Mouse (Mus musculus): Measurements from ENCODE around the gene Slc1a2. TPM values are rescaled to one million over a fixed set of nuclear protein-coding genes. Genes with fewer than 3 reads are reported as not detected.
A peak's percentile ranks its signal among the peaks of the same experiment; 100 is the strongest.

Slc1a2 gene
- polyA plus RNA-seq, 1 experiment from 2014 or later, result 0.81 TPM

DNA sequence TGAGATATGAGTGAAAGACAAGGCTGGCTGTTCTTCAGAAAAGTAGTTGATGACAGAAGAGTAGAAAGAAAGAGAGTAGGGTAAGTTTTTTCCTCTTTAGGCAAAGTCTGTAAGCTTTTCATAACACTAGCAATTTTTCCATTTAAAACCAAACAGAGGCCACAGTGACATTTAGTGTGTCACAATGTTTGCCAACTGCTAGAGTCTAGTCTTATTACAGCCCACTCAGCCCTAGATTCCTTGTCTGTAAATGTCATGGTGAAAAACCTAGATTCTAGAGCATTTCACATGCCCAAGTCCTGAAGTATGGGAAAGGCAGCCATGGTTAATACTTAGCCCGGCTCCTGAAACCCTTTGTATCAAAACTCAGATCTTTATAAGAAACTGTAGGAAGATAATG lies 112.8 kb downstream of the Slc1a2 start:
- no peaks in the 10 kb centered on the region for H3K36me3 ChIP-seq
- WGBS, result 70% methylated on average over 1 of the region's 1 CpGs

DNA sequence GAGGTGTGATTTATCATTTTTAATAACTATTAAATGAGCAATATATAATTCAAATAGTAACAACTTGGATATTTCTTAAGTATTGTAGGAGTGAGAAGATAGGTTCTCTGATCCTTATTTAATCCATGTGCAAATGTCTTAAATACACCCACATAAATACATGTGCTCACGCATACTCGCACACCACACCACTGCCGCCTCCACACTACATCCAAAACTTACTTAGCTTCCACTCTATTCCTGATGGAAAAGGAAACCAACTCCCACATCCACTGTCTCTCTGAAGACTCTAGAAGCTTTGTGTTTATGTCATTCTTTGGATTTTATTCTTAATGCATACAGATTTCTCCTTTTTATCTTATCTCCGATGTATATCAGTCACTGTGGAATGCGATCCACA lies 113.8 kb downstream of the Slc1a2 start:
- no peak overlapping the region for H3K9ac ChIP-seq
- H3K4me1 ChIP-seq, result peaks cover 15% of the 10 kb centered on the region
- H3K27me3 ChIP-seq, result no peaks in the 10 kb centered on the region
- H3K27ac ChIP-seq, result no peak overlapping the region
- no peaks in the 10 kb centered on the region for H3K9me3 ChIP-seq
- H3K4me2 ChIP-seq, result no peak overlapping the region
- ATAC-seq (ENCODE audit: insufficient number of reproducible peaks, insufficient read depth, low FRiP score, low TSS enrichment, low read depth), result no peak
- 87% methylated on average over 5 of the region's 5 CpGs for WGBS
- H3K4me3 ChIP-seq, result no peak overlapping the region
- no peaks in the 10 kb centered on the region for H3K36me3 ChIP-seq

More for the DNA sequence above, 112.8 kb downstream of the Slc1a2 start:
- no peak for ATAC-seq (ENCODE audit: insufficient number of reproducible peaks, insufficient read depth, low FRiP score, low TSS enrichment, low read depth)
- Histone ChIP-seq H3K4me2 (no peak overlapping the region), H3K4me1 (peaks cover 15% of the 10 kb centered on the region), H3K9ac (no peak overlapping the region), H3K27ac (no peak overlapping the region), H3K4me3 (no peak overlapping the region), H3K9me3 (no peaks in the 10 kb centered on the region), H3K27me3 (no peaks in the 10 kb centered on the region)

GRCm38 (mm10) chr2:102774700-102775099 lies 116.2 kb downstream of the Slc1a2 start:
- Histone ChIP-seq H3K9me3 (no peaks in the 10 kb centered on the region), H3K36me3 (no peaks in the 10 kb centered on the region), H3K27ac (no peak overlapping the region), H3K9ac (no peak overlapping the region), H3K4me1 (peaks cover 15% of the 10 kb centered on the region), H3K4me3 (no peak overlapping the region), H3K27me3 (no peaks in the 10 kb centered on the region), H3K4me2 (no peak overlapping the region)
- ATAC-seq (ENCODE audit: insufficient number of reproducible peaks, insufficient read depth, low FRiP score, low TSS enrichment, low read depth), result no peak
- WGBS, result 76% methylated on average over 4 of the region's 4 CpGs

- Histone ChIP-seq H3K9me3 (no peaks in the 10 kb centered on the region), H3K36me3 (no peaks in the 10 kb centered on the region), H3K27me3 (no peaks in the 10 kb centered on the region), H3K27ac (no peak overlapping the region), H3K4me3 (no peak overlapping the region), H3K9ac (no peak overlapping the region), H3K4me1 (peaks cover 15% of the 10 kb centered on the region), H3K4me2 (no peak overlapping the region)
- ATAC-seq (ENCODE audit: insufficient number of reproducible peaks, insufficient read depth, low FRiP score, low TSS enrichment, low read depth), result no peak
- WGBS, result 35% methylated on average over 1 of the region's 1 CpGs
Observed at GRCm38 (mm10) chr2:102775561-102775960, 117.1 kb downstream of the Slc1a2 start.

GRCm38 (mm10) chr2:102778208-102778607 lies 119.7 kb downstream of the Slc1a2 start:
- no peak overlapping the region for H3K4me2 ChIP-seq
- no peak overlapping the region for H3K9ac ChIP-seq
- no peaks in the 10 kb centered on the region for H3K9me3 ChIP-seq
- no peaks in the 10 kb centered on the region for H3K27me3 ChIP-seq
- 93% methylated on average over 3 of the region's 3 CpGs for WGBS
- no peak for ATAC-seq (ENCODE audit: insufficient number of reproducible peaks, insufficient read depth, low FRiP score, low TSS enrichment, low read depth)
- H3K4me3 ChIP-seq, result no peak overlapping the region
- no peak overlapping the region for H3K27ac ChIP-seq
- no peaks in the 10 kb centered on the region for H3K36me3 ChIP-seq
- H3K4me1 ChIP-seq, result peaks cover 13% of the 10 kb centered on the region

DNA sequence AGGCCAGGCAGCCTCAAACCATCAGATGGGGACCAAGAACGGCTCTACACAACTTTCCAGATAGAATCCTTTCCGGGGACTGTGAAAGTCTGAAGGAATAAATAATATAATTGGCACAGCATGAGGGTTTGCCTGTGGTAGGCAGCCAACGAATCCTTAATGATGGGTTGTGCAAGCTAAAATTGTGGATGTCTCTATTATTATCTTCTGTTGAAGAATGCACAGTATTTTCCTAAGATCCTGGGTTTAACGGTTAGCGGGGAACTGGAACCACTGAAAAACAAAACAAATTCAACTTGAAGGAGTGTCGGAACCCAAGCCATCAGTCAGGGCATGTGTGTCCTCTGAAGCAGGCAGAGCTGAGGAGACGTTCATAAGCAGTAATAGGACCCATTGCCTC lies 124.3 kb downstream of the Slc1a2 start:
- WGBS, result 73% methylated on average over 7 of the region's 7 CpGs
- Histone ChIP-seq H3K9me3 (no peaks in the 10 kb centered on the region), H3K36me3 (no peaks in the 10 kb centered on the region), H3K27me3 (no peaks in the 10 kb centered on the region), H3K9ac (no peak overlapping the region), H3K4me3 (no peak overlapping the region), H3K27ac (no peak overlapping the region), H3K4me1 (no peaks in the 10 kb centered on the region), H3K4me2 (no peak overlapping the region)
- no peak for ATAC-seq (ENCODE audit: insufficient number of reproducible peaks, insufficient read depth, low FRiP score, low TSS enrichment, low read depth)

DNA sequence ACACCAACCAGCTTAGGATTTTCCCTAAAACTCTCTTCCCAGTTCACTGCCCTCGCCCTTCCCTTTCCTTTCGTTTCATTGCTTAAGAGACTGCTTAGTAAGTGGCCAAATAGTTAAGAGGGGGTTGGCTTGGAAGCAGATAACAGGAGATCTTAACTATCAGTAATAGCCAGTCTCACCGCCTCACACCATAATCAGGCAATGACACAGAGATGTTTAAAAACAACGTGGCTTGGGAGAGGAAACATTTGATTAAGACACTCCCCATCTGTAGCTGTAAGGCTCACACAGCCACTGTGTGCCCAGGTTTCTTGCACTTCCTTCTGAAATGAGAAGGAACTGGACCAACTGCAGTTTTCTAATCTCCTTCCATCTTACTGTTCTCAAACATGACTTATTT lies 127.2 kb downstream of the Slc1a2 start:
- Histone ChIP-seq H3K4me1 (no peaks in the 10 kb centered on the region), H3K27me3 (no peaks in the 10 kb centered on the region), H3K4me3 (no peak overlapping the region), H3K27ac (no peak overlapping the region), H3K9ac (no peak overlapping the region), H3K9me3 (no peaks in the 10 kb centered on the region), H3K36me3 (no peaks in the 10 kb centered on the region), H3K4me2 (no peak overlapping the region)
- no peak for ATAC-seq (ENCODE audit: insufficient number of reproducible peaks, insufficient read depth, low FRiP score, low TSS enrichment, low read depth)
- whole genome bisulfite sequencing, result 68% methylated on average over 4 of the region's 4 CpGs

GRCm38 (mm10) chr2:102791641-102792040 lies 133.2 kb downstream of the Slc1a2 start:
- no peak overlapping the region for H3K4me3 ChIP-seq
- ATAC-seq (ENCODE audit: insufficient number of reproducible peaks, insufficient read depth, low FRiP score, low TSS enrichment, low read depth), result no peak

GRCm38 (mm10) chr2:102792804-102793203 lies 134.3 kb downstream of the Slc1a2 start:
- Histone ChIP-seq H3K9me3 (no peaks in the 10 kb centered on the region), H3K9ac (no peak overlapping the region), H3K4me2 (no peak overlapping the region), H3K27ac (no peak overlapping the region), H3K4me3 (no peak overlapping the region), H3K4me1 (0 out of 2 replicates have a peak, but pooled peaks cover 5% of the 10 kb centered on the region), H3K36me3 (no peaks in the 10 kb centered on the region), H3K27me3 (no peaks in the 10 kb centered on the region)
- WGBS, result 61% methylated on average over 6 of the region's 6 CpGs
- ATAC-seq (ENCODE audit: insufficient number of reproducible peaks, insufficient read depth, low FRiP score, low TSS enrichment, low read depth), result no peak

More at GRCm38 (mm10) chr2:102791641-102792040, 133.2 kb downstream of the Slc1a2 start:
- 0 out of 2 replicates have a peak, but pooled peaks cover 5% of the 10 kb centered on the region for H3K4me1 ChIP-seq
- no peak overlapping the region for H3K4me2 ChIP-seq
- H3K27me3 ChIP-seq, result no peaks in the 10 kb centered on the region
- 81% methylated on average over 2 of the region's 2 CpGs for WGBS
- H3K27ac ChIP-seq, result no peak overlapping the region
- H3K36me3 ChIP-seq, result no peaks in the 10 kb centered on the region
- no peak overlapping the region for H3K9ac ChIP-seq
- no peaks in the 10 kb centered on the region for H3K9me3 ChIP-seq

DNA sequence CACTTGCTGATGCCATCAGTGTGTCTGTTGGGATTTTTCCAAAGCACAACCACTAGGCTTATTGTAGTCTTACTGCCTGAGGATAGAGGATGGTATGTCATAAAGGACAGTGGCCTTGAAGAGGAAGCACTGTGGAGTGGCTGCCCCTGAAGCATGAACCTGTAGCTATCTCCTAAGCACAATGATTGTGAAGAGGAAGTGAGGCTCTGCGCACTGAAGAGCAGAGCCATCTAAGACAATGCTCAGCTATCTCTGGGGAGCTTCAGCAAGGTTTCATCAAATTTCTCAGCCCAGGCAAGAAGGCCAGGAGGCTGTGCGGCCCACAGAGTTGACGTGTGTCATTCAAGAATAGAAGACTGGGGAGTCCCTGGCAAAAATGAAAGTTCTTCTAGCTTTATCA lies 136.6 kb downstream of the Slc1a2 start:
- ATAC-seq (ENCODE audit: insufficient number of reproducible peaks, insufficient read depth, low FRiP score, low TSS enrichment, low read depth), result no peak
- no peaks in the 10 kb centered on the region for H3K36me3 ChIP-seq
- H3K27me3 ChIP-seq, result no peaks in the 10 kb centered on the region
- H3K4me1 ChIP-seq, result 0 out of 2 replicates have a peak, but pooled peaks cover 5% of the 10 kb centered on the region
- no peak overlapping the region for H3K4me2 ChIP-seq
- H3K9me3 ChIP-seq, result no peaks in the 10 kb centered on the region
- no peak overlapping the region for H3K27ac ChIP-seq
- H3K4me3 ChIP-seq, result no peak overlapping the region
- no peak overlapping the region for H3K9ac ChIP-seq
- WGBS, result 93% methylated on average over 3 of the region's 3 CpGs

GRCm38 (mm10) chr2:102798149-102798548 lies 139.7 kb downstream of the Slc1a2 start:
- H3K9ac ChIP-seq, result no peak overlapping the region
- no peak overlapping the region for H3K4me3 ChIP-seq
- 63% methylated on average over 2 of the region's 2 CpGs for WGBS
- H3K27me3 ChIP-seq, result no peaks in the 10 kb centered on the region
- H3K36me3 ChIP-seq, result no peaks in the 10 kb centered on the region
- H3K4me2 ChIP-seq, result no peak overlapping the region
- ATAC-seq (ENCODE audit: insufficient number of reproducible peaks, insufficient read depth, low FRiP score, low TSS enrichment, low read depth), result no peak
- H3K9me3 ChIP-seq, result no peaks in the 10 kb centered on the region
- H3K27ac ChIP-seq, result peak overlapping the region; percentile 55; the same call in 1 of the 2 replicates
- 0 out of 2 replicates have a peak, but pooled peaks cover 5% of the 10 kb centered on the region for H3K4me1 ChIP-seq

GRCm38 (mm10) chr2:102801899-102802298 lies 143.4 kb downstream of the Slc1a2 start:
- ATAC-seq (ENCODE audit: insufficient number of reproducible peaks, insufficient read depth, low FRiP score, low TSS enrichment, low read depth), result no peak
- Histone ChIP-seq H3K36me3 (no peaks in the 10 kb centered on the region), H3K27ac (no peak overlapping the region)

More at GRCm38 (mm10) chr2:102801899-102802298, 143.4 kb downstream of the Slc1a2 start:
- Histone ChIP-seq H3K9me3 (no peaks in the 10 kb centered on the region), H3K27me3 (no peaks in the 10 kb centered on the region), H3K9ac (no peak overlapping the region), H3K4me2 (no peak overlapping the region), H3K4me3 (no peak overlapping the region), H3K4me1 (no peaks in the 10 kb centered on the region)
- WGBS, result 74% methylated on average over 1 of the region's 1 CpGs

Data from embryonic facial prominence, embryonic 13.5 days (tissue).